Mouse (Mus musculus): ENCODE data around the gene Cldn8. TPM values are rescaled to one million over a fixed set of nuclear protein-coding genes. Genes with fewer than 3 reads are reported as not detected.

The Cldn8 gene
- 2.5 TPM for polyA plus RNA-seq (2014; fragmentation: Illumina TruSeq; extraction: RNeasy Lipid Tissue Mini Kit (QIAGEN cat#74804); ENCODE audit: insufficient read depth, low read depth, low replicate concordance)

GRCm38 (mm10) chr16:88563045-88563913 lies at the start of gene Cldn8:
Gene Cldn8, minus strand, starts transcription at chr16:88563183.

GRCm38 (mm10) chr16:88611922-88612321 lies 48.9 kb upstream of the Cldn8 start, which contains the start of gene Krtap24-1:
Gene Krtap24-1, minus strand, starts transcription at chr16:88612279.

Other genes starting within 250 kb of the Cldn8 start
- gene Cldn17, start 56.2 kb downstream of the Cldn8 start, polyA plus RNA-seq (2014; fragmentation: Illumina TruSeq; extraction: RNeasy Lipid Tissue Mini Kit (QIAGEN cat#74804); ENCODE audit: insufficient read depth, low read depth, low replicate concordance): not detected
- gene Krtap24-1, start 49.1 kb upstream of the Cldn8 start, polyA plus RNA-seq (2014; fragmentation: Illumina TruSeq; extraction: RNeasy Lipid Tissue Mini Kit (QIAGEN cat#74804); ENCODE audit: insufficient read depth, low read depth, low replicate concordance): not detected
- gene 2310079G19Rik, start 64.5 kb upstream of the Cldn8 start, polyA plus RNA-seq (2014; fragmentation: Illumina TruSeq; extraction: RNeasy Lipid Tissue Mini Kit (QIAGEN cat#74804); ENCODE audit: insufficient read depth, low read depth, low replicate concordance): not detected
- not detected for gene Krtap26-1, start 84.6 kb upstream of the Cldn8 start, polyA plus RNA-seq (2014; fragmentation: Illumina TruSeq; extraction: RNeasy Lipid Tissue Mini Kit (QIAGEN cat#74804); ENCODE audit: insufficient read depth, low read depth, low replicate concordance)
- not detected for gene Krtap27-1, start 108.5 kb upstream of the Cldn8 start, polyA plus RNA-seq (2014; fragmentation: Illumina TruSeq; extraction: RNeasy Lipid Tissue Mini Kit (QIAGEN cat#74804); ENCODE audit: insufficient read depth, low read depth, low replicate concordance)
- not detected for gene 2310061N02Rik, start 144.8 kb upstream of the Cldn8 start, polyA plus RNA-seq (2014; fragmentation: Illumina TruSeq; extraction: RNeasy Lipid Tissue Mini Kit (QIAGEN cat#74804); ENCODE audit: insufficient read depth, low read depth, low replicate concordance)
- gene Krtap13-1, start 165.7 kb upstream of the Cldn8 start, polyA plus RNA-seq (2014; fragmentation: Illumina TruSeq; extraction: RNeasy Lipid Tissue Mini Kit (QIAGEN cat#74804); ENCODE audit: insufficient read depth, low read depth, low replicate concordance): not detected
- not detected for gene Krtap13, start 188.5 kb upstream of the Cldn8 start, polyA plus RNA-seq (2014; fragmentation: Illumina TruSeq; extraction: RNeasy Lipid Tissue Mini Kit (QIAGEN cat#74804); ENCODE audit: insufficient read depth, low read depth, low replicate concordance)
- not detected for gene 2310034C09Rik, start 195.7 kb upstream of the Cldn8 start, polyA plus RNA-seq (2014; fragmentation: Illumina TruSeq; extraction: RNeasy Lipid Tissue Mini Kit (QIAGEN cat#74804); ENCODE audit: insufficient read depth, low read depth, low replicate concordance)
- not detected for gene 2310057N15Rik, start 211.0 kb upstream of the Cldn8 start, polyA plus RNA-seq (2014; fragmentation: Illumina TruSeq; extraction: RNeasy Lipid Tissue Mini Kit (QIAGEN cat#74804); ENCODE audit: insufficient read depth, low read depth, low replicate concordance)
- gene Gm5965, start 214.7 kb upstream of the Cldn8 start, polyA plus RNA-seq (2014; fragmentation: Illumina TruSeq; extraction: RNeasy Lipid Tissue Mini Kit (QIAGEN cat#74804); ENCODE audit: insufficient read depth, low read depth, low replicate concordance): not detected
- not detected for gene Gm20741, start 249.0 kb upstream of the Cldn8 start, polyA plus RNA-seq (2014; fragmentation: Illumina TruSeq; extraction: RNeasy Lipid Tissue Mini Kit (QIAGEN cat#74804); ENCODE audit: insufficient read depth, low read depth, low replicate concordance)